Mouse (Mus musculus): ENCODE results near the gene Atp2a3. TPM values are rescaled to one million over a fixed set of nuclear protein-coding genes. Genes with fewer than 3 reads are reported as not detected.
A peak's percentile ranks its signal among the peaks of the same experiment; 100 is the strongest.

Atp2a3 gene
- polyA plus RNA-seq, 1 experiment from 2014 or later, result 0.59 TPM

- DNase-seq (ENCODE audit: low spot score, missing footprints) (peak; percentile 97), ATAC-seq (ENCODE audit: low FRiP score) (peak; percentile 70)
- Histone ChIP-seq H3K9ac (ENCODE audit: low read length) (peak overlapping the region; percentile 60), H3K36me3 (ENCODE audit: control insufficient read depth, insufficient read depth, low read length) (no peaks in the 10 kb centered on the region), H3K27ac (ENCODE audit: low read depth, low read length) (no peak overlapping the region), H3K4me2 (peak overlapping the region; percentile 97), H3K4me1 (ENCODE audit: control insufficient read depth, insufficient read depth, low read length) (peaks cover 10% of the 10 kb centered on the region), H3K4me3 (ENCODE audit: low read depth, low read length) (peak overlapping the region; percentile 65), H3K9me3 (ENCODE audit: control insufficient read depth, low read length) (no peaks in the 10 kb centered on the region), H3K27me3 (ENCODE audit: control insufficient read depth, insufficient read depth, low read length) (peaks cover 26% of the 10 kb centered on the region)
- under 1% methylated on average over 46 of the region's 46 CpGs for WGBS
These were observed 58.3 kb downstream of the Atp2a3 start for GRCm38 (mm10) chr11:73019147-73019795.

- peaks cover 26% of the 10 kb centered on the region for H3K27me3 ChIP-seq (ENCODE audit: control insufficient read depth, insufficient read depth, low read length)
- no peak overlapping the region for H3K4me3 ChIP-seq (ENCODE audit: low read depth, low read length)
- H3K9ac ChIP-seq (ENCODE audit: low read length), result no peak overlapping the region
- peaks cover 11% of the 10 kb centered on the region for H3K4me1 ChIP-seq (ENCODE audit: control insufficient read depth, insufficient read depth, low read length)
- DNase-seq (ENCODE audit: low spot score, missing footprints), result peak; percentile 69
- ATAC-seq (ENCODE audit: low FRiP score), result no peak
- H3K36me3 ChIP-seq (ENCODE audit: control insufficient read depth, insufficient read depth, low read length), result no peaks in the 10 kb centered on the region
- H3K27ac ChIP-seq (ENCODE audit: low read depth, low read length), result no peak overlapping the region
- no peaks in the 10 kb centered on the region for H3K9me3 ChIP-seq (ENCODE audit: control insufficient read depth, low read length)
- H3K4me2 ChIP-seq, result no peak overlapping the region
- 60% methylated on average over 7 of the region's 7 CpGs for WGBS
These were observed 60.2 kb downstream of the Atp2a3 start for GRCm38 (mm10) chr11:73020953-73021800.

DNA sequence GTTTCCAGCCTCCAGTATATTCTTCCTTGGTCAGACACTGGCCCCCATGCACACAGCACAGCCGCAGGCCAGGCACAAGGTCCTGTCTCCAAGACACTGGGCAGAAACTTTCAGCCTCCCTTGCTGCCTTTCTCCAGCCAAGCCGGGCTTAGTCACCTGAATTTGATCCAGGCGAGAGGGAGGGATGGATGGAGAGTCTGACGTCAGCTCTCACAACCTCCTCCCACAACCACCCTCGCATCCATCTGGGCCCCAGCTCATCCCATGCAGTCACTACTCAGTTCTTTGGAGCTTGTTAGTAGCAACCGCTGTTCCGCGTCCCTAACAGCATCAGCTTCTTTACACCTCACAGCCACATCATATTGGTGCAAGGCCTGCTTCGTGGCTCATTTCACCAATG lies 62.1 kb downstream of the Atp2a3 start:
- Histone ChIP-seq H3K9ac (ENCODE audit: low read length) (no peak overlapping the region), H3K4me1 (ENCODE audit: control insufficient read depth, insufficient read depth, low read length) (peaks cover 11% of the 10 kb centered on the region), H3K9me3 (ENCODE audit: control insufficient read depth, low read length) (no peaks in the 10 kb centered on the region), H3K4me3 (ENCODE audit: low read depth, low read length) (no peak overlapping the region), H3K4me2 (no peak overlapping the region), H3K27me3 (ENCODE audit: control insufficient read depth, insufficient read depth, low read length) (peaks cover 23% of the 10 kb centered on the region), H3K27ac (ENCODE audit: low read depth, low read length) (no peak overlapping the region), H3K36me3 (ENCODE audit: control insufficient read depth, insufficient read depth, low read length) (no peaks in the 10 kb centered on the region)
- peak; percentile 81 for DNase-seq (ENCODE audit: low spot score, missing footprints)
- 46% methylated on average over 9 of the region's 9 CpGs for WGBS
- ATAC-seq (ENCODE audit: low FRiP score), result no peak

DNA sequence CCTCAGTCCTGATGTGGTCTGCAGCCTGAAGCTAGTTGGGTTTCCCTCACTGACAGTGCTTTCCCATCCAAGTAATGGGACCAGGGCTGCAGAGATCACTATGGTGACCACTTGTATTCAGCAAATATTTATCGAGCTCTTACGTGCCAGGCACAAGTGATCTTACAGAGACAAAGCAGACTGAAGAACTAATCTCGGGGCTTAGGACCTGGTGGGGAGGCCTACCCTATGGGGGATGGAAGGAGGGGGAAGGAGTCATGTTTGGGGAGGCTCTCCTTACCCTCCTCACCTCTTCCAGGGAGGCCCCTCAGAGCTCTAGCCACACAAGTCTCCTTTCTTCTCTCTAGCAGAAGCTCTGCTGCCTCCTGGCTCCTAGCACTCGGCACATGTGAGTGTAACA lies 62.9 kb downstream of the Atp2a3 start:
- no peak overlapping the region for H3K27ac ChIP-seq (ENCODE audit: low read depth, low read length)
- no peaks in the 10 kb centered on the region for H3K36me3 ChIP-seq (ENCODE audit: control insufficient read depth, insufficient read depth, low read length)
- WGBS, result 23% methylated on average over 4 of the region's 4 CpGs
- H3K27me3 ChIP-seq (ENCODE audit: control insufficient read depth, insufficient read depth, low read length), result peaks cover 23% of the 10 kb centered on the region
- peak; percentile 82 for DNase-seq (ENCODE audit: low spot score, missing footprints)
- no peak overlapping the region; the same call in 1 of the 2 replicates for H3K9ac ChIP-seq (ENCODE audit: low read length)
- ATAC-seq (ENCODE audit: low FRiP score), result no peak
- H3K4me2 ChIP-seq, result no peak overlapping the region
- peaks cover 11% of the 10 kb centered on the region for H3K4me1 ChIP-seq (ENCODE audit: control insufficient read depth, insufficient read depth, low read length)
- no peak overlapping the region for H3K4me3 ChIP-seq (ENCODE audit: low read depth, low read length)
- H3K9me3 ChIP-seq (ENCODE audit: control insufficient read depth, low read length), result no peaks in the 10 kb centered on the region

GRCm38 (mm10) chr11:73024236-73024904 lies 63.4 kb downstream of the Atp2a3 start:
- Histone ChIP-seq H3K9ac (ENCODE audit: low read length) (no peak overlapping the region), H3K4me3 (ENCODE audit: low read depth, low read length) (no peak overlapping the region), H3K27me3 (ENCODE audit: control insufficient read depth, insufficient read depth, low read length) (peaks cover 21% of the 10 kb centered on the region), H3K9me3 (ENCODE audit: control insufficient read depth, low read length) (no peaks in the 10 kb centered on the region), H3K27ac (ENCODE audit: low read depth, low read length) (no peak overlapping the region), H3K36me3 (ENCODE audit: control insufficient read depth, insufficient read depth, low read length) (no peaks in the 10 kb centered on the region), H3K4me1 (ENCODE audit: control insufficient read depth, insufficient read depth, low read length) (peaks cover 11% of the 10 kb centered on the region), H3K4me2 (no peak overlapping the region)
- ATAC-seq (ENCODE audit: low FRiP score) (no peak), DNase-seq (ENCODE audit: low spot score, missing footprints) (peak; percentile 78)
- WGBS, result 64% methylated on average over 7 of the region's 7 CpGs

GRCm38 (mm10) chr11:73026961-73027360 lies 66.0 kb downstream of the Atp2a3 start:
- Histone ChIP-seq H3K9ac (ENCODE audit: low read length) (no peak overlapping the region), H3K4me2 (no peak overlapping the region), H3K4me1 (ENCODE audit: control insufficient read depth, insufficient read depth, low read length) (peaks cover 13% of the 10 kb centered on the region), H3K27ac (ENCODE audit: low read depth, low read length) (no peak overlapping the region), H3K36me3 (ENCODE audit: control insufficient read depth, insufficient read depth, low read length) (no peaks in the 10 kb centered on the region), H3K9me3 (ENCODE audit: control insufficient read depth, low read length) (no peaks in the 10 kb centered on the region), H3K4me3 (ENCODE audit: low read depth, low read length) (no peak overlapping the region), H3K27me3 (ENCODE audit: control insufficient read depth, insufficient read depth, low read length) (no peaks in the 10 kb centered on the region; the same call in 1 of the 2 replicates)
- 59% methylated on average over 8 of the region's 8 CpGs for WGBS
- peak; percentile 28 for DNase-seq (ENCODE audit: low spot score, missing footprints)
- ATAC-seq (ENCODE audit: low FRiP score), result no peak

GRCm38 (mm10) chr11:73030821-73031498 lies 70.0 kb downstream of the Atp2a3 start:
- H3K4me3 ChIP-seq (ENCODE audit: low read depth, low read length), result peak overlapping the region; percentile 17
- no peaks in the 10 kb centered on the region for H3K9me3 ChIP-seq (ENCODE audit: control insufficient read depth, low read length)
- H3K27me3 ChIP-seq (ENCODE audit: control insufficient read depth, insufficient read depth, low read length), result no peaks in the 10 kb centered on the region
- ATAC-seq (ENCODE audit: low FRiP score) (peak; percentile 94), DNase-seq (ENCODE audit: low spot score, missing footprints) (peak; percentile 95)
- H3K9ac ChIP-seq (ENCODE audit: low read length), result peak overlapping the region; percentile 62
- H3K36me3 ChIP-seq (ENCODE audit: control insufficient read depth, insufficient read depth, low read length), result no peaks in the 10 kb centered on the region
- H3K4me1 ChIP-seq (ENCODE audit: control insufficient read depth, insufficient read depth, low read length), result peaks cover 7% of the 10 kb centered on the region; the same call in 1 of the 2 replicates
- H3K4me2 ChIP-seq, result peak overlapping the region; percentile 42
- peak overlapping the region; percentile 21; the same call in 1 of the 2 replicates for H3K27ac ChIP-seq (ENCODE audit: low read depth, low read length)
- 25% methylated on average over 20 of the region's 20 CpGs for WGBS

DNA sequence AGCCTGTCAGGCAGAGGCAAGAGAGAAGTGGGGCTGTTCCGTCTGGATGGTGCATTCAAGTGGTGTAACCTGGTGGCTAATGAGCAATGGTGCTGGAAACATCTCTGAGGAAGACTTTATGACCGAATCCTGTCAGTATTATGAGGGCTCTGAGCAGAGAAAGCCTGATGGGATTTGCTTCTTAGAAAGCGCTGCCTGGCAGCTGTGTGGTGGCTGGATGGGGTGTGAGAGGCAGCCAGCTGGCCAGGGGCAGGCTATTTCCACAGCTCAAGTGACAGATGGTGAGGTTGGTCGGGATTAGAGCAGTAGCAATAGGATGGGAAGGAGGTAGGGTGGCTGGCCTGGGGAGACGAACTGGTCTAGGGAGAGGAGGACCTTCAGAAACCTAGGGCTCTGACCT lies 70.6 kb downstream of the Atp2a3 start:
- 74% methylated on average over 5 of the region's 5 CpGs for WGBS

More for the DNA sequence above, 70.6 kb downstream of the Atp2a3 start:
- H3K4me3 ChIP-seq (ENCODE audit: low read depth, low read length), result no peak overlapping the region
- H3K27me3 ChIP-seq (ENCODE audit: control insufficient read depth, insufficient read depth, low read length), result no peaks in the 10 kb centered on the region
- H3K9ac ChIP-seq (ENCODE audit: low read length), result no peak overlapping the region
- peaks cover 7% of the 10 kb centered on the region; the same call in 1 of the 2 replicates for H3K4me1 ChIP-seq (ENCODE audit: control insufficient read depth, insufficient read depth, low read length)
- H3K4me2 ChIP-seq, result no peak overlapping the region; the same call in 1 of the 2 replicates
- DNase-seq (ENCODE audit: low spot score, missing footprints) (no peak), ATAC-seq (ENCODE audit: low FRiP score) (no peak; the same call in 1 of the 2 replicates)
- peak overlapping the region; percentile 21; the same call in 1 of the 2 replicates for H3K27ac ChIP-seq (ENCODE audit: low read depth, low read length)
- no peaks in the 10 kb centered on the region for H3K9me3 ChIP-seq (ENCODE audit: control insufficient read depth, low read length)
- no peaks in the 10 kb centered on the region for H3K36me3 ChIP-seq (ENCODE audit: control insufficient read depth, insufficient read depth, low read length)
